Mouse (Mus musculus) liver, embryonic 12.5 days (tissue): ENCODE measurements around the gene Trio. TPM values are rescaled to one million over a fixed set of nuclear protein-coding genes. Genes with fewer than 3 reads are reported as not detected.
A peak's percentile ranks its signal among the peaks of the same experiment; 100 is the strongest.

Source experiments
- ATAC-seq: fragments of 200-750 bp; cut with Nextera tagmentation; 2 replicates; pipeline ENCODE4 v1.8.0; 2017; ENCODE audit warnings: moderate number of reproducible peaks, mild to moderate bottlenecking, moderate library complexity
- H3K27ac ChIP-seq: fragments of 300-500 bp; sonication (generic); 2 replicates; pipeline ENCODE4 v1.5.1; 2016; ENCODE audit warnings: mild to moderate bottlenecking
- H3K27me3 ChIP-seq: fragments of 300-500 bp; sonication (generic); replicated peaks from 2 replicates; pipeline ENCODE4 v1.6.1; 2016; ENCODE audit warnings: mild to moderate bottlenecking, moderate library complexity
- H3K36me3 ChIP-seq: fragments of 300-500 bp; sonication (generic); 2 replicates; pipeline ENCODE4 v1.6.1; 2016; ENCODE audit warnings: mild to moderate bottlenecking, moderate library complexity
- H3K4me1 ChIP-seq: fragments of 300-500 bp; sonication (generic); 2 replicates; pipeline ENCODE4 v1.6.1; 2016
- H3K4me2 ChIP-seq: fragments of 300-500 bp; sonication (generic); 2 replicates; pipeline ENCODE4 v1.6.1; 2016; ENCODE audit warnings: mild to moderate bottlenecking, moderate library complexity
- H3K4me3 ChIP-seq: fragments of 300-500 bp; sonication (generic); 2 replicates; pipeline ENCODE4 v1.5.1; 2016; ENCODE audit warnings: mild to moderate bottlenecking, moderate library complexity
- H3K9ac ChIP-seq: fragments of 300-500 bp; sonication (generic); 2 replicates; pipeline ENCODE4 v1.6.1; 2016; ENCODE audit warnings: mild to moderate bottlenecking, moderate library complexity
- H3K9me3 ChIP-seq: fragments of 300-500 bp; sonication (generic); replicated peaks from 2 replicates; pipeline ENCODE4 v1.6.1; 2016; ENCODE audit warnings: mild to moderate bottlenecking, moderate library complexity
- WGBS: fragments of 180-500 bp; shearing (Covaris S2); methylation state at CpG from one replicate; pipeline ENCODE4 v1.1.7; 2016; ENCODE audit not compliant: insufficient replicate concordance; 5-methylcytosine and 5-hydroxymethylcytosine counted together
- polyA plus RNA-seq: library from polyadenylated mRNA; unstranded; fragments of >200 nt; fragmentation: Nextera tagmentation; extraction: Ambion mirVana; gene quantifications from 2 replicates; pipeline ENCODE4 v1.2.1, GENCODE M21; 2016

The Trio gene
- polyA plus RNA-seq, 1 experiment from 2014 or later, result 5.6 TPM

DNA sequence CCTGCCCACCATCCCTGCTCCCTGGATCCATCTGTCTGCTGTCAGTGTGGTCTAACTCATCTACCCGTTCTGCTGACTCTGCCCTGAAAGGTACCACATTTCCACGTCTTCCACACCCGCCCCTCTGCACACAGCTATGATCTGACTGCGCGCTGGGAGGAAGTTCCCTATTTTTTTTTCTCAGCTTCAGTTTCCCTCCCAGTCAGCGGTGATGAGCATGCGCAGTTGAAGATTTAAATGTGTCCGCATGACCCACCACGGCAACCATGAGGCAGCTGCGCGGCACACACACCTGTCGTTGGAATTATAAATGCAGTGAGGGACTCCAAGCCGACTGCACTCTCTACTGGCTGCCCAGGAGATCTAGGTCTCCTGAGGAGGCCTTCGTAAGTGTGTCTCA, 142.8 kb downstream of the Trio start:
- 71% methylated on average over 14 of the region's 14 CpGs for WGBS

GRCm38 (mm10) chr15:27877831-27878230, 147.8 kb downstream of the Trio start:
- Histone ChIP-seq H3K27ac (no peak overlapping the region), H3K4me3 (no peak overlapping the region), H3K36me3 (peaks cover 5% of the 10 kb centered on the region; the same call in 1 of the 2 replicates), H3K4me2 (no peak overlapping the region), H3K4me1 (peaks cover 24% of the 10 kb centered on the region), H3K9me3 (no peaks in the 10 kb centered on the region), H3K9ac (no peak overlapping the region), H3K27me3 (no peaks in the 10 kb centered on the region)
- no peak for ATAC-seq
- WGBS, result 74% methylated on average over 7 of the region's 7 CpGs

More for the DNA sequence above, 142.8 kb downstream of the Trio start:
- peaks cover 20% of the 10 kb centered on the region; the same call in 1 of the 2 replicates for H3K4me1 ChIP-seq
- no peaks in the 10 kb centered on the region for H3K27me3 ChIP-seq
- H3K9me3 ChIP-seq, result no peaks in the 10 kb centered on the region
- H3K36me3 ChIP-seq, result peaks cover 3% of the 10 kb centered on the region; the same call in 1 of the 2 replicates
- no peak for ATAC-seq
- H3K9ac ChIP-seq, result no peak overlapping the region
- H3K27ac ChIP-seq, result no peak overlapping the region
- H3K4me3 ChIP-seq, result no peak overlapping the region
- H3K4me2 ChIP-seq, result no peak overlapping the region

DNA sequence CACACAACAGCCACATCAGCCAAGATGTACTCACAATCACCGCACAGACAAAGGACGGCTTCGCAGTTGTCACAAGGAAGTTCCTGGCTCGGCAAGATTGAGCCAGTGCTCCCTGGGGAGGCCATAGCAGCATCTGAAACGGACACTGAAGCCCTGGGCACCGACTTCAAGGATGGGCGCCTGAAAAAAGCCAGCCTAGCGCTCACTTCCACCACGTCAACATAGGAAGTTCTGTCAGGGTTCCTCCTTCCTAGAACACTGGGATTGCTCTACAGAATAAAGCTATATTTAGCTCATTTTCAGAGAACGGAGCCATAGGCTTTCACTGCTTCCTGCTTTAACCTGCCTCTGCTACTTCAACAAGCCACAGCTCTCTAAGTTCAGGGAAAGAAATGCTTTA, 149.3 kb downstream of the Trio start:
- no peak overlapping the region for H3K4me2 ChIP-seq
- WGBS, result 46% methylated on average over 10 of the region's 10 CpGs
- no peak overlapping the region for H3K27ac ChIP-seq

DNA sequence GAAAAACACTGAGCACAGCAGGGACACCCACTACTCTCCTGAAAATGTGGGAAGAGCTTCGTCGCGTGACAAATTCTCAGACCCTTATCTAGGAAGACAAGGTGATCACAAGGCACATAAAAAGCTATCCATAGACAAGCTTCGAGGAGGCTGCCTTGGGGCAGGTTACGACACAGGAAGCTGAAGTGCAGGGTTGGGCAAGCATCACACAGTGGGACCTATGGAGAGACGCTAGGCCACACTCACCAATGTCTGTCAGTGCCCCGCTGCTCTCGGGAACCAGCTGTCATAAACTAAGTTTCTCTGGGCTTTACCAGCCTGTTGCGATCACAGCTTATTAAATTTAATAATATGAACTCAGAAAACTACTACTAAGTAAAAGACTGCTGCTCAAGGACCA, 149.9 kb downstream of the Trio start:
- Histone ChIP-seq H3K4me3 (no peak overlapping the region), H3K36me3 (peaks cover 5% of the 10 kb centered on the region; the same call in 1 of the 2 replicates), H3K9me3 (no peaks in the 10 kb centered on the region), H3K27ac (no peak overlapping the region), H3K27me3 (no peaks in the 10 kb centered on the region), H3K4me2 (no peak overlapping the region), H3K4me1 (peaks cover 44% of the 10 kb centered on the region), H3K9ac (no peak overlapping the region)
- WGBS, result 65% methylated on average over 9 of the region's 9 CpGs
- ATAC-seq, result no peak

More for the DNA sequence above, 149.3 kb downstream of the Trio start:
- no peaks in the 10 kb centered on the region for H3K9me3 ChIP-seq
- H3K27me3 ChIP-seq, result no peaks in the 10 kb centered on the region
- peaks cover 5% of the 10 kb centered on the region; the same call in 1 of the 2 replicates for H3K36me3 ChIP-seq
- H3K4me1 ChIP-seq, result peaks cover 39% of the 10 kb centered on the region
- no peak for ATAC-seq
- H3K4me3 ChIP-seq, result no peak overlapping the region
- no peak overlapping the region for H3K9ac ChIP-seq

DNA sequence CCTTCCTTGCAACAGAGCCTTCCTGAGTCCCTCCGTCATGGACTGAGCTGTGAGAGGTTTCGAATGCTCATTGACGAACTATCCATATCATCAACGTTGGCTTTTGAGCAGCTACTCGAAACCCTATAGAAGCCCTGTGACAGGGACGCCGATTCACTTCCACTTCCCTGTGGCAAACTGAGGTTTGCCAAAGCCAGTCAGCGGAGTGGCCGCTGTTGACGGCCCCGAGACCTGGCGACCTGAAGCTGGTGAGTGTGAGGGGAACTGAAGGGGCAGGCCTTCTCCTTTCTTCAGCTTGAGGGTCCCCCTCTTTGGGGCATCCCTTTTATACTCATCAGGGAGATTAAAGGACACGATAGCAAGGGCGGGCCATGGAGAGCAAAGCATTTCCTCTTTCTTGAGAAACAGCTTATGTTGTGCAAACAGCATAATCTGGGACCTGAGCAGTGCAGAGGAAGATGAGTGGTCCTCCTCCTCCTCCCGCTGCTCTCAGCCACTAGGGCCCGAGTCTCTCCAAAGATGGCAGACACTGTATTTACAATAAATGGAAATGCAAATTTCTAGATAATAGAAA, 151.8 kb downstream of the Trio start:
- H3K9ac ChIP-seq, result no peak overlapping the region
- no peaks in the 10 kb centered on the region for H3K9me3 ChIP-seq
- no peak overlapping the region for H3K27ac ChIP-seq
- peaks cover 43% of the 10 kb centered on the region for H3K4me1 ChIP-seq
- H3K36me3 ChIP-seq, result peaks cover 10% of the 10 kb centered on the region; the same call in 1 of the 2 replicates
- WGBS, result 51% methylated on average over 16 of the region's 16 CpGs
- no peak overlapping the region for H3K4me2 ChIP-seq
- H3K27me3 ChIP-seq, result no peaks in the 10 kb centered on the region
- no peak for ATAC-seq
- no peak overlapping the region for H3K4me3 ChIP-seq

DNA sequence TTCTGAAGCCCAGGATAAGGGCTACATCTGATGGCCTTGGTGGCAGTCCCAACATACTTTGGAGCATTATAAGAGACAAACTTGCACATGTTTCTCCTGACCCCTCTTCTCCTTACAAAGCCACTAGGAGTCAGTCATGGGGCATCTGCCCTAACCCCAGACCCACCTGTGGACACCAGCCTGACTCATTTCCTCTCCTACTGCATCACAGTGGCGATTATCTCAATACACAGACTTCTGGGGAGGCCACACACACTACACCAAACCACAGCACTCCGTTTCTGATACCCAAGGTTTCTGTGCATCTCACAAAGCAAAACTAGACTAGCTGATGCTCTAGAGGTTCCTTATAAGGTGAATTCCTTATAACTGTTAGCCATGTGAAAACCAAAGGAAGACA, 153.4 kb downstream of the Trio start:
- H3K27me3 ChIP-seq, result no peaks in the 10 kb centered on the region
- H3K9ac ChIP-seq, result no peak overlapping the region
- peak overlapping the region; percentile 52 for H3K27ac ChIP-seq
- peaks cover 10% of the 10 kb centered on the region; the same call in 1 of the 2 replicates for H3K36me3 ChIP-seq
- no peaks in the 10 kb centered on the region for H3K9me3 ChIP-seq
- WGBS, result 27% methylated on average over 2 of the region's 2 CpGs
- peak; percentile 67 for ATAC-seq
- H3K4me1 ChIP-seq, result peaks cover 35% of the 10 kb centered on the region
- peak overlapping the region; percentile 64 for H3K4me2 ChIP-seq
- peak overlapping the region; percentile 34 for H3K4me3 ChIP-seq

DNA sequence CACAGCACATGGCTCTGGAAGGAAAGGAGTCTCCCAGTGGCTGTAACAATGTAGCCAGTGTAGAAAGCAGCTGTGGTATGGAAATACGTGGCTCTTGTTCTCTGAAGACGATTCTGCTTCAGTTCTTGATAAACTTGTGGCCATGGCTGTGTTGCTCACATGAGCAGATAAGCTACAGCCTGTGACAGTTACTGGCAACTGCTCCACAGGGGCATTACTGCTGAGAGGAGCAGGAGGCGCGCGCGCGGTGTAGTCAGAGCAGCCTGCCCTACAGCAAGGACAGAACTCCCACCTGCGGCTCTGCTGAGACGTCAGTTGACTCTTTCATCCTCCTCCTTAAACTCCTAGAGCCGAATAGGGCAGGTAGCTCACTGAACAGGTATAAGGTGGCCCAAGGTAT, 153.9 kb downstream of the Trio start:
- peak overlapping the region; percentile 34 for H3K4me3 ChIP-seq
- peak overlapping the region; percentile 52 for H3K27ac ChIP-seq
- no peaks in the 10 kb centered on the region for H3K9me3 ChIP-seq
- WGBS, result 20% methylated on average over 10 of the region's 10 CpGs
- H3K4me1 ChIP-seq, result peaks cover 35% of the 10 kb centered on the region
- H3K4me2 ChIP-seq, result peak overlapping the region; percentile 64
- H3K9ac ChIP-seq, result peak overlapping the region; percentile 44; the same call in 1 of the 2 replicates
- H3K36me3 ChIP-seq, result peaks cover 10% of the 10 kb centered on the region; the same call in 1 of the 2 replicates
- peak; percentile 90 for ATAC-seq
- H3K27me3 ChIP-seq, result no peaks in the 10 kb centered on the region

DNA sequence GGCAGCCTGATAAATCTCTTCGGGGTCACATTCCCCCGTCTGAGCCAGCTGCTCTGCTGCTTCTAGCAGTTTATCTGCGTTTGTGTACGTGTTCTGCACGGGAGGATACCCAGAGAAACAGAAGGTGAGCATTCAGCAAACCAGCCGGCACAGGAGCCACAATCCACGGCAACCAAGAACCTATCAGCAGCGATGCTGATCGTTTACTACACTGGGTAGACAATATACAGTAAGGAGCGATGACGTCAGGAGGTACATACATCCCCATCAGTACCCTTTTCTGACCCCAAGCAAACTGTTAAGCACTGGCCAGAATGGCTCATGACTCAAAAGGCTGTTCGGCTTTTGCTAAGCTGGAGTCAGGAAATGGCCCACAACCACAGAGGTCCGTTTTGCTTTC, 154.4 kb downstream of the Trio start:
- Histone ChIP-seq H3K36me3 (peaks cover 11% of the 10 kb centered on the region), H3K4me2 (peak overlapping the region; percentile 64), H3K9me3 (no peaks in the 10 kb centered on the region), H3K4me1 (peaks cover 36% of the 10 kb centered on the region), H3K4me3 (peak overlapping the region; percentile 34), H3K27me3 (no peaks in the 10 kb centered on the region), H3K27ac (peak overlapping the region; percentile 52), H3K9ac (no peak overlapping the region)
- 32% methylated on average over 13 of the region's 13 CpGs for WGBS
- peak; percentile 25; the same call in 1 of the 2 replicates for ATAC-seq

DNA sequence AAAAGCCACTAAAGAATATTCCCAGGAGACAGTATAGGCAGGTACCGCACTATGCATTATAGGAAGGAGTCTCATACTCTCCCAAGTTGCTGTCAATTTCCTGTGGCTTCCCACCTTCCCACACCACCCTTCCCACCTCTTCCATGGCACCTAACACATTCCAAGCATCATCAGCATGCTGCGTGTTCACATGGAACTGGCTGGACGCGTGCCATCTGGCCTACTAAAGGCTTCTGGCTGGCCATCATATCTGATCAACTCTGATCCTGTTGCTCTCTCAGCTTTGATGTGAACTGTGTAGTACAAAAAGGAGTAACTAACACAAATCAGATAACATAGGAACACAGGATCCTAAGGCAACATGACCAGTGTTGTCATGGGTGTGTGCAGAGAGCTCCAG, 156.6 kb downstream of the Trio start:
- Histone ChIP-seq H3K4me3 (no peak overlapping the region), H3K9me3 (no peaks in the 10 kb centered on the region), H3K4me2 (no peak overlapping the region), H3K36me3 (peaks cover 16% of the 10 kb centered on the region), H3K27me3 (no peaks in the 10 kb centered on the region), H3K27ac (no peak overlapping the region), H3K9ac (no peak overlapping the region), H3K4me1 (peaks cover 51% of the 10 kb centered on the region)
- ATAC-seq, result no peak
- 82% methylated on average over 4 of the region's 4 CpGs for WGBS

DNA sequence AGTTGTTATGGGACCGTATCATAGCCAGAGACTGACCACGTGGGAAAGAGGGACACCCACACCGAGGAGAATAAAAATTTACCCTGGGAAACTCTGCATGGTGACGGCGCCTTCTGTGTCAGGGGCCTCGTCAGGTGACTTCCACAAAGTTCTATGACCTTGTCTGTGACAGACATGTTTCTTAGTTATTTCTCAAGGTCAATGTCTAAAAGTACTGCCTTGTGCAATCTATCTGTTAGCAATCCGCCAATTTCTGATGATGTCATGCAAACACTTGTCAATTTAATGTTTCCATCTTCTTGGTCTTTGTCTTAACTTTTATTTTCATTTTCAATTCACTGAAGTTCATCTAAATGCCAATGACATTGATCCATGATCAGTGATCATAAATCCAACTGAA, 157.8 kb downstream of the Trio start:
- H3K9me3 ChIP-seq, result no peaks in the 10 kb centered on the region
- peaks cover 42% of the 10 kb centered on the region for H3K4me1 ChIP-seq
- H3K9ac ChIP-seq, result no peak overlapping the region
- no peaks in the 10 kb centered on the region for H3K27me3 ChIP-seq
- no peak for ATAC-seq
- H3K36me3 ChIP-seq, result peaks cover 16% of the 10 kb centered on the region
- no peak overlapping the region for H3K4me3 ChIP-seq
- WGBS, result 84% methylated on average over 7 of the region's 7 CpGs
- no peak overlapping the region for H3K4me2 ChIP-seq
- H3K27ac ChIP-seq, result no peak overlapping the region

DNA sequence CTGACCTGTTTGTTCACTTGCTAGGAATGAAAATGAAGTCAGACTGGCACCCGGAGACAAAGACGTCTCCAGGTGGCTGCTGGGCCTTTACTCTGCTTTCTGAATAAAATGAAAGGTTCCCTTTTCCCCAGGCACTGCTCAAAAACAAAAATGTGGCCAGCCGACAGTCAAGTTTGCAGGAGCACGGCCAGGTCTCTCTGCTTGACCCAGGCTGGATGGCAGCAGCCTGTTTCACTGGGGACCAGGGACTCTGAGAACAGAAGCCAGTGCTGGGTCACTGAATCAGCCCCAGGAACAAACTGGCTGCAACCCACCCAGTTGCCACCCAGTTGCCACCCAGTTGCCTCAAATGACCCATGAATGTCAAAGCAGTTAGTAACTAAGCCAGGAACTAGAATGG, 159.2 kb downstream of the Trio start:
- H3K9me3 ChIP-seq, result no peaks in the 10 kb centered on the region
- H3K4me3 ChIP-seq, result no peak overlapping the region
- H3K4me2 ChIP-seq, result no peak overlapping the region
- no peak for ATAC-seq
- peaks cover 29% of the 10 kb centered on the region for H3K4me1 ChIP-seq
- H3K27me3 ChIP-seq, result no peaks in the 10 kb centered on the region
- H3K36me3 ChIP-seq, result peaks cover 16% of the 10 kb centered on the region
- H3K27ac ChIP-seq, result no peak overlapping the region
- H3K9ac ChIP-seq, result no peak overlapping the region
- WGBS, result 81% methylated on average over 4 of the region's 4 CpGs

DNA sequence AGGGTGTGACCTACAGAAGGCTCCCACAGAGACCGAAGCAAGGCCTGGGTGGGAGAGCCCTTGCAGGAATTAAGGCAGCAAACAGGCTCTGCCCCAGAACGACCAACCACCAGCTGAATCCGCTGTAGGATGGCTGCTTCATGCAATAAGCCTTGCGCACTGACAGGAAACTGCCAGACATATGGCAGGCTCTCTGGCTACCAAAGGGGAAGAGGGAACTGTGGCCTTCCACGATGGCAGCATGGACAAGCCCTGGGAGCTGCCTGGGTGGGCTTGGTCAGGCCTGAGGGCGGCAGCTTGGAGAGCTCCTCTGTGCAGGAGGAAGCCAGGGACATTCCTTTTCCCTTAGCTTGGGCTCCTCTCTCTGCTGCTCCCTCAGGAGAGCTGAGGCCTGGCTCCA, 159.6 kb downstream of the Trio start:
- no peak for ATAC-seq
- no peaks in the 10 kb centered on the region for H3K27me3 ChIP-seq
- H3K9me3 ChIP-seq, result no peaks in the 10 kb centered on the region
- H3K4me3 ChIP-seq, result no peak overlapping the region
- H3K27ac ChIP-seq, result no peak overlapping the region
- no peak overlapping the region for H3K4me2 ChIP-seq
- H3K36me3 ChIP-seq, result peaks cover 16% of the 10 kb centered on the region
- H3K4me1 ChIP-seq, result peaks cover 25% of the 10 kb centered on the region
- H3K9ac ChIP-seq, result no peak overlapping the region
- WGBS, result 66% methylated on average over 6 of the region's 6 CpGs

DNA sequence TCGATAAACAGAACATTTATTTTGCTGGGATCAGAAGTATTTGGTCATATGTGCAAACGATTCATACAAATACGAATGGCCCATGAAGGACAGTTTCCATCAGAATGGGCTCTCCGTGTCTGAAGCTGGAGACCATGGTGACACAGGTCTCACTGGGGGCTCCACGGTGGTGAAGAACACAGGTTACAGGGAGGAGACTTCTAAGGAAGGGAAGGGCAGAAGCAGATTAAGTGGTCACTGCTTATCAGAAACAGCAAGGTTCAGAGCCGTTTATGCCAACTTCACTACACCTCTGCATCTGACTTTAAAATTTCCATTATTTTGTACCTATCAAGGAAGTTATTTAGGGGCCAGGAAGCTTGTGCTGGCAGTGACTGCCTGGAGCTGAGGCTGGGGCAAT, 161.3 kb downstream of the Trio start:
- WGBS, result 49% methylated on average over 6 of the region's 6 CpGs
- H3K27ac ChIP-seq, result no peak overlapping the region
- H3K9ac ChIP-seq, result no peak overlapping the region
- H3K36me3 ChIP-seq, result peaks cover 13% of the 10 kb centered on the region
- H3K4me2 ChIP-seq, result no peak overlapping the region
- H3K4me1 ChIP-seq, result peaks cover 20% of the 10 kb centered on the region
- no peak overlapping the region for H3K4me3 ChIP-seq
- no peaks in the 10 kb centered on the region for H3K27me3 ChIP-seq
- no peaks in the 10 kb centered on the region for H3K9me3 ChIP-seq
- peak; percentile 61 for ATAC-seq
